Mouse (Mus musculus): ENCODE measurements around the gene Cnbd2. TPM values are rescaled to one million over a fixed set of nuclear protein-coding genes. Genes with fewer than 3 reads are reported as not detected.

Cnbd2 gene
- polyA plus RNA-seq (2014; fragmentation: Illumina TruSeq; extraction: RNeasy Lipid Tissue Mini Kit (QIAGEN cat#74804); ENCODE audit: low read depth, low replicate concordance): 2.0 TPM

DNA sequence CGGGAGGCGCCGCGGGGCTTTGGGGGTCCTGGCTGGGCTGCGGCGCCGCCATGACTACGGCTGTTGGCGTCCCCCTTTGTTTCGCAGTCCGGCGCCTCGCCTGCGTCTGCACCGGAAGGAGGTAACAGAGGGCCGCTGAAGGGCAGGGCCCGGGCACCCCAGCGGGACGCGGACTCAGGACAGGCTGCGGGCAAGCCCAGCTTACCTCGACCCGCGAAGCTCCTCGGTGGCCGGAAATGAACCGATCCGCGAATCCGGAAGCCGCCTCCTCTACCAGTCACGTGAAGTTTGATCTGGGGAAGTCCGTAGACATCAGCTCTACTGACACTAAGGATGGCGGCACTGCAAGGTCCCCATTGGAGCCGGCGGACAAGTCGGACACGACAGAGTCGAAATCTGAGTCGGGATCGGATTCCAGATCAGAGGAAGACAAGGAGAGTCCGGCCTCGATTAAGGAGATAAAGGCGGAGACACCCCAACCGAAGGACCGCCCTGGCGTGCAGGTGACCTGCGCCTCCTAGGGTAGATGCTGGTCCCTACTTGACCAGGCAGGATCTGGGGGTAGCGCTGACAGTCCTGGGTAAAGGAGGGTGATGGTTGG is at the start of gene Cnbd2, which contains the start of gene Scand1:
Gene Cnbd2 (plus strand): TSS at position 3 of the 601 bp plus-strand sequence.
Gene Scand1 (minus strand): TSS at position 408 of the 601 bp plus-strand sequence.

DNA sequence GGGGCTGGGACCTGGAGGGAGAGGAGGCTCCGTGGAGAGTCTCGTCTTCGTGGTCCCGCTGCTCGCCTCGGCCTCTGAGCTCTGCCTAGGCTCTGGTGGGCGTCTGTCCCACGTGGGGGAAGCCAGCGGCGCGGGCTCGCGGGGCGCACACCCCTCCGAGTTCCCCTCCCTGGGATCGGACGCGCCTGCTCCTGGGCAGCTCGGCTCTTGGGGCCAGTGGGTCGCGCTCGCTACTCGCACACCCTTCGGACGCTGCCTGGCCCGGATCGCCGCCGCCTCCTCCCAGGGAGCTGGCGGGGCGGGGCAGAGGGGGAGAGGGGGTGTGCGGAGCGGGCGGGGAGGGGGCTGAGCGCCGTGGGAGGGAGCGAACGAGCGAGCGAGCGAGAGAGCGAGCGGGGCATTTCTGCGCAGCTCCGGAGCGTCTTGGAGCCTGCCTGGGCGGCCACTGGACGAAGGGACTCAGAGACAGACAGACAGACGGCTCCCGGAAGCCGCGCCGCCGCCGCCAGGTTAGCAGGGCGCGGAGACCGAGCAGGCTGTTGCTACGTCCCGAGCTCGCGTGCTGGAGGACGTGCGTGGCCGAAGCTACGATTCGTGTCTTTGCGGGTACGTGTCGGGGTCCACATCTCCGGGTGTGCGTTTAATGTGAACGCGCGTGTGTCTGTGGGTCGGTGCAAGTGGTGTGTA is 108.7 kb downstream of the Cnbd2 start, which contains the start of gene Epb41l1:
Gene Epb41l1 (plus strand): TSS at position 216 of the 687 bp plus-strand sequence.

Other genes with a start within 250 kb of the Cnbd2 start
- gene Spag4, start 247.1 kb upstream of the Cnbd2 start, polyA plus RNA-seq (2014; fragmentation: Illumina TruSeq; extraction: RNeasy Lipid Tissue Mini Kit (QIAGEN cat#74804); ENCODE audit: low read depth, low replicate concordance): 0.16 TPM
- gene Cpne1, start 200.3 kb upstream of the Cnbd2 start, polyA plus RNA-seq (2014; fragmentation: Illumina TruSeq; extraction: RNeasy Lipid Tissue Mini Kit (QIAGEN cat#74804); ENCODE audit: low read depth, low replicate concordance): 34.0 TPM
- gene Rbm12, start 200.3 kb upstream of the Cnbd2 start, polyA plus RNA-seq (2014; fragmentation: Illumina TruSeq; extraction: RNeasy Lipid Tissue Mini Kit (QIAGEN cat#74804); ENCODE audit: low read depth, low replicate concordance): 16.5 TPM
- gene Gm28036, start 185.2 kb upstream of the Cnbd2 start, polyA plus RNA-seq (2014; fragmentation: Illumina TruSeq; extraction: RNeasy Lipid Tissue Mini Kit (QIAGEN cat#74804); ENCODE audit: low read depth, low replicate concordance): 10.1 TPM
- gene Romo1, start 168.3 kb upstream of the Cnbd2 start, polyA plus RNA-seq (2014; fragmentation: Illumina TruSeq; extraction: RNeasy Lipid Tissue Mini Kit (QIAGEN cat#74804); ENCODE audit: low read depth, low replicate concordance): 15.3 TPM
- 185 TPM for gene Nfs1, start 168.1 kb upstream of the Cnbd2 start, polyA plus RNA-seq (2014; fragmentation: Illumina TruSeq; extraction: RNeasy Lipid Tissue Mini Kit (QIAGEN cat#74804); ENCODE audit: low read depth, low replicate concordance)
- 423 TPM for gene Rbm39, start 132.1 kb upstream of the Cnbd2 start, polyA plus RNA-seq (2014; fragmentation: Illumina TruSeq; extraction: RNeasy Lipid Tissue Mini Kit (QIAGEN cat#74804); ENCODE audit: low read depth, low replicate concordance)
- 31.1 TPM for gene Phf20, start 115.8 kb upstream of the Cnbd2 start, polyA plus RNA-seq (2014; fragmentation: Illumina TruSeq; extraction: RNeasy Lipid Tissue Mini Kit (QIAGEN cat#74804); ENCODE audit: low read depth, low replicate concordance)
- not detected for gene Scand1, start 405 bp downstream of the Cnbd2 start, polyA plus RNA-seq (2014; fragmentation: Illumina TruSeq; extraction: RNeasy Lipid Tissue Mini Kit (QIAGEN cat#74804); ENCODE audit: low read depth, low replicate concordance)
- gene Epb41l1, start 108.6 kb downstream of the Cnbd2 start, polyA plus RNA-seq (2014; fragmentation: Illumina TruSeq; extraction: RNeasy Lipid Tissue Mini Kit (QIAGEN cat#74804); ENCODE audit: low read depth, low replicate concordance): 7.7 TPM
- 5.5 TPM for gene Aar2, start 235.3 kb downstream of the Cnbd2 start, polyA plus RNA-seq (2014; fragmentation: Illumina TruSeq; extraction: RNeasy Lipid Tissue Mini Kit (QIAGEN cat#74804); ENCODE audit: low read depth, low replicate concordance)